Mouse (Mus musculus) erythroblast, embryonic 14.5 days (primary cell): Measurements from ENCODE around the gene Psd4.

Source experiments
- GATA1 ChIP-seq: IDR thresholded peaks from 2 replicates; pipeline ENCODE4 v1.6.1; 2012; ENCODE audit warnings: low read length, inconsistent platforms, mixed read lengths
- TAL1 ChIP-seq: IDR thresholded peaks from 3 replicates; pipeline ENCODE4 v1.6.1; 2012; ENCODE audit warnings: low read length, inconsistent platforms, mixed read lengths

DNA sequence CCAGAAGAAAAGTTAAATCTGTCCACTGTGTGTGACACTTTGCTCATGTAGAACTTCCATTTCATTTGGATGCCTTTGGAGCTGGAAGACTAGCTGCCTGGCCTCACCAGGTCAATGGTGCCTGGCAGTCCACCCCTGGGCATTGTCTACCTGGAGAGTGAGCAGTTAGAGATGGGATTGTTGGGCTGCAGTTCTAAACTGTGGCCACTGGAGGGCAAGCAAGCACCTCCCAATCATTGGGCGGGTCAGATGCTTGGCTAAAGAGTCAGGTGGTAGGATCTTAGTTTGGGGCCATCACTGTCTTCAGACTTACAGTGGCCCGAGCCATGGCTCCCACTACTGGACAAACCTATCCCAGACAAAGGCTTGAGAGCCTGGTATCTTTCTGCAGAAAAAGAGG, 41.8 kb downstream of the Psd4 start:
- no peak for TF ChIP-seq GATA1
- no peak for TF ChIP-seq TAL1
